15 mouse cellular contexts compared by ENCODE assay signal in genomic region chr5:143871547-143872169, GRCm38 (mm10). TPM values are rescaled to one million over a fixed set of nuclear protein-coding genes. Genes with fewer than 3 reads are reported as not detected.
"Had no signal": no experiment of that assay in that cellular context is flagged by ENCODE, and none has a peak within 500 bp of the region (broad histone marks: within the 10 kb centered on the region; RNA-seq: fewer than 3 reads in every experiment).

No protein-coding gene starts in this region.

- H3K9me3 ChIP-seq: midbrain, embryonic 13.5 days; neural tube, embryonic 15.5 days had no signal

- H3K9ac ChIP-seq: midbrain, embryonic 13.5 days; neural tube, embryonic 15.5 days had no signal

- H3K4me1 ChIP-seq: midbrain, embryonic 13.5 days; neural tube, embryonic 15.5 days had no signal

- H3K4me3 ChIP-seq: layer of hippocampus, adult 2 months; left cerebral cortex, adult 2 months; midbrain, embryonic 13.5 days; neural tube, embryonic 15.5 days had no signal

- DNase-seq: kidney, adult 9 months; kidney, postnatal 4 days; lung, adult 18-20 months; thymus, postnatal 36 days had no signal

- H3K27me3 ChIP-seq: midbrain, embryonic 13.5 days; neural tube, embryonic 15.5 days had no signal

- H3K4me2 ChIP-seq: midbrain, embryonic 13.5 days; neural tube, embryonic 15.5 days had no signal

- ATAC-seq: intestine, postnatal 0 days; midbrain, embryonic 13.5 days had no signal

- H3K27ac ChIP-seq: kidney, postnatal 0 days; layer of hippocampus, adult 2 months; left cerebral cortex, adult 2 months; midbrain, embryonic 13.5 days; neural tube, embryonic 15.5 days had no signal

RNA-seq across cellular contexts. Expression of gene Ankrd61, which starts 25.8 kb away (rescaled TPM):
- total RNA-seq: left cerebral cortex, adult 2 months; left cerebral cortex, postnatal 14 days; liver, adult 2 months; megakaryocyte-erythroid progenitor cell, adult 5-6 weeks; midbrain, postnatal 0 days had no signal
- polyA plus RNA-seq: intestine, postnatal 0 days; liver, adult 2 months had no signal

RNA-seq across cellular contexts. Expression of gene Gm42421, which starts 56.3 kb away (rescaled TPM):
- total RNA-seq: liver, adult 2 months; megakaryocyte-erythroid progenitor cell, adult 5-6 weeks; midbrain, postnatal 0 days had no signal
- polyA plus RNA-seq: liver, adult 2 months; lung, embryonic 16.5 days had no signal
